Mouse (Mus musculus) ES-Bruce4 (cell line): ENCODE data around the gene Tmem164. TPM values are rescaled to one million over a fixed set of nuclear protein-coding genes. Genes with fewer than 3 reads are reported as not detected.
"Not testable (repeated sequence)": the region's sequence is repeated elsewhere in the genome, so short reads cannot be mapped to it uniquely, and the experiment has no call there.

Experiments
- H3K27ac ChIP-seq: 2 replicates; pipeline ENCODE4 v1.5.1; 2012; ENCODE audit warnings: low read length, inconsistent platforms; ENCODE audit not compliant: insufficient read depth
- H3K27me3 ChIP-seq: 2 replicates; pipeline ENCODE4 v1.6.1; 2012; ENCODE audit warnings: mild to moderate bottlenecking, low read length, inconsistent platforms; ENCODE audit not compliant: control insufficient read depth, poor library complexity, insufficient read depth, severe bottlenecking
- H3K36me3 ChIP-seq: 2 replicates; pipeline ENCODE4 v1.6.1; 2012; ENCODE audit warnings: inconsistent platforms, mild to moderate bottlenecking, low read length, moderate library complexity; ENCODE audit not compliant: control insufficient read depth, poor library complexity, insufficient read depth, severe bottlenecking
- H3K4me1 ChIP-seq: one replicate; pipeline ENCODE4 v1.8.1; 2011; ENCODE audit warnings: low read length; ENCODE audit not compliant: control insufficient read depth, insufficient read depth
- H3K4me3 ChIP-seq: 2 replicates; pipeline ENCODE4 v1.5.1; 2011; ENCODE audit warnings: low read depth, mild to moderate bottlenecking, low read length
- H3K9ac ChIP-seq: 2 replicates; pipeline ENCODE4 v1.6.1; 2012; ENCODE audit warnings: low read depth, mild to moderate bottlenecking, inconsistent platforms; ENCODE audit not compliant: poor library complexity, severe bottlenecking
- H3K9me3 ChIP-seq: replicated peaks from 2 replicates; pipeline ENCODE4 v1.6.1; 2012; ENCODE audit warnings: mild to moderate bottlenecking, low read length, inconsistent platforms; ENCODE audit not compliant: control insufficient read depth, poor library complexity, insufficient read depth, severe bottlenecking
- CTCF ChIP-seq: IDR thresholded peaks from one replicate; pipeline ENCODE4 v1.8.1; 2011; ENCODE audit warnings: low read depth, low read length
- EP300 ChIP-seq: IDR thresholded peaks from 2 replicates; pipeline ENCODE4 v1.6.1; 2011; ENCODE audit warnings: low read depth, low read length; ENCODE audit not compliant: insufficient read depth
- POLR2A ChIP-seq: IDR thresholded peaks from one replicate; pipeline ENCODE4 v1.8.1; 2011; ENCODE audit warnings: low read length; ENCODE audit not compliant: insufficient read depth
- polyA plus RNA-seq: library from polyadenylated mRNA; stranded (reverse); fragments of >200 nt; gene quantifications from 2 replicates; pipeline ENCODE4 v1.2.4, GENCODE M21; 2011; ENCODE audit warnings: low read depth; ENCODE audit not compliant: missing spikeins, insufficient read depth, insufficient read length

Tmem164 gene
- polyA plus RNA-seq = 14.7 and 15.5 TPM in 2 replicates

- H3K27ac ChIP-seq = peak within 1 kb of the TSS; percentile 86
- no peaks in the 10 kb centered on the region for H3K9me3 ChIP-seq
- H3K4me3 ChIP-seq = peak within 1 kb of the TSS; percentile 98
- H3K27me3 ChIP-seq = no peaks in the 10 kb centered on the region
- no peaks in the 10 kb centered on the region for H3K36me3 ChIP-seq
- H3K4me1 ChIP-seq = peaks cover 3% of the 10 kb centered on the region
- no peak for TF ChIP-seq EP300
- no peak for TF ChIP-seq POLR2A
- TF ChIP-seq CTCF = no peak
- H3K9ac ChIP-seq = peak within 1 kb of the TSS; percentile 77
These were observed at the start of gene Tmem164 for GRCm38 (mm10) chrX:142681056-142681615. Tmem164 (plus strand) TSS chrX:142681406.

GRCm38 (mm10) chrX:142632990-142633389 lies 48.2 kb upstream of the Tmem164 start:
- H3K27me3 ChIP-seq = not testable (repeated sequence)

GRCm38 (mm10) chrX:142647202-142647601 lies 34.0 kb upstream of the Tmem164 start:
- TF ChIP-seq EP300 = no peak
- TF ChIP-seq POLR2A = no peak
- TF ChIP-seq CTCF = peak; percentile 5
- Histone ChIP-seq H3K9me3 (no peaks in the 10 kb centered on the region), H3K27me3 (no peaks in the 10 kb centered on the region), H3K4me3 (no peak overlapping the region), H3K9ac (no peak overlapping the region), H3K27ac (no peak overlapping the region), H3K36me3 (no peaks in the 10 kb centered on the region), H3K4me1 (no peaks in the 10 kb centered on the region)

More at GRCm38 (mm10) chrX:142632990-142633389, 48.2 kb upstream of the Tmem164 start:
- H3K27ac ChIP-seq, H3K9ac ChIP-seq, H3K4me3 ChIP-seq, H3K9me3 ChIP-seq, H3K36me3 ChIP-seq, H3K4me1 ChIP-seq: not testable (repeated sequence)

- Histone ChIP-seq H3K9ac (no peak overlapping the region), H3K36me3 (no peaks in the 10 kb centered on the region), H3K27ac (no peak overlapping the region), H3K27me3 (no peaks in the 10 kb centered on the region), H3K4me1 (no peaks in the 10 kb centered on the region), H3K4me3 (no peak overlapping the region), H3K9me3 (no peaks in the 10 kb centered on the region)
- TF ChIP-seq POLR2A = no peak
- TF ChIP-seq EP300 = no peak
- TF ChIP-seq CTCF = no peak
These were observed 31.0 kb upstream of the Tmem164 start for GRCm38 (mm10) chrX:142650117-142650764.

GRCm38 (mm10) chrX:142664704-142665422 lies 16.3 kb upstream of the Tmem164 start:
- no peak for TF ChIP-seq CTCF
- H3K27ac ChIP-seq = no peak overlapping the region
- no peak overlapping the region for H3K9ac ChIP-seq
- no peaks in the 10 kb centered on the region for H3K27me3 ChIP-seq
- no peak overlapping the region for H3K4me3 ChIP-seq
- no peaks in the 10 kb centered on the region for H3K4me1 ChIP-seq
- H3K36me3 ChIP-seq = no peaks in the 10 kb centered on the region
- H3K9me3 ChIP-seq = no peaks in the 10 kb centered on the region

- no peak overlapping the region for H3K27ac ChIP-seq
- TF ChIP-seq EP300 = no peak
- TF ChIP-seq POLR2A = no peak
- TF ChIP-seq CTCF = no peak
- H3K9ac ChIP-seq = no peak overlapping the region
- no peaks in the 10 kb centered on the region for H3K36me3 ChIP-seq
- no peaks in the 10 kb centered on the region for H3K4me1 ChIP-seq
- no peaks in the 10 kb centered on the region for H3K27me3 ChIP-seq
- H3K9me3 ChIP-seq = no peaks in the 10 kb centered on the region
- no peak overlapping the region for H3K4me3 ChIP-seq
These were observed 15.8 kb upstream of the Tmem164 start for GRCm38 (mm10) chrX:142665423-142665805.
